In the genomic region with DNA sequence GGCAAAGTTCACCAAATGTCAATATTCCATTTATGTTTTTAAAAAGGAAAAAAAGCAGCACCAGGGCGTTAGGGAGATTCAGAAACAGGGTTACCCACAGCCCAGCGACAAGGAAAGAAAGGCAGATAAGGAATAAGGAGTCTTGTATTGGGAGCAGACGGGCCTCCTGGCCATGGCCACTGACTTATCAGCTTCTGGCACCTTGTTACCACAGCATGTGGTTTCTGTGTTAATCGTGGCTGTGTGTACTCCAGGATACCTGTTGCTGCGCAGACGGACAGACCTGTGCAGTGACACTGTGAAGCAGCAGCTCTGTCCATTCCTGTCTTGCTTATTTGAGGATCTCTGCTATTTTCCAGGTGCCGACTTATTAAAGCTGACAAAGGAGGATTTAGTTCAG, we compare ENCODE assay signal across 1 mouse cellular context.
TF ChIP-seq lines count a peak whose summit lies in the region.

No protein-coding gene starts in this region.

TF ChIP-seq in MEL, 35 proteins besides CTCF, POLR2A, EP300 and RAD21 (continued from another document):
- TF ChIP-seq MXI1 (IDR thresholded peaks at IDR 0.05; ENCODE audit: low read depth, low read length), result peak; percentile 67
- TF ChIP-seq USF2 (IDR thresholded peaks at IDR 0.05; ENCODE audit: borderline replicate concordance in 1 of 2, insufficient read depth in 1 of 2, low read depth in 1 of 2, low read length in 2 of 2), result no peak
- no peak; the same call in 1 of the 2 replicates for TF ChIP-seq CHD2 (IDR thresholded peaks at IDR 0.05; ENCODE audit: low read length)
- TF ChIP-seq HCFC1 (IDR thresholded peaks at IDR 0.05; ENCODE audit: low read depth, low read length), result 0 out of 2 replicates have a peak, but pooled peaks have one; percentile 33
- no peak for TF ChIP-seq POLR2AphosphoS5 (IDR thresholded peaks at IDR 0.05; ENCODE audit: borderline replicate concordance, low read depth, low read length)
- TF ChIP-seq MYC (IDR thresholded peaks at IDR 0.05; ENCODE audit: low read depth, low read length), result peak; percentile 74; the same call in 1 of the 2 replicates
- TF ChIP-seq SIN3A (IDR thresholded peaks at IDR 0.05; ENCODE audit: low read length), result peak; percentile 87
- TF ChIP-seq JUND (IDR thresholded peaks at IDR 0.05; ENCODE audit: low read depth, low read length), result no peak
TF ChIP-seq in MEL: peak in this region for 18.
